Mouse (Mus musculus) T-helper 2 cell (primary cell): ENCODE measurements around the gene Cd164l2.

ENCODE experiments used
- in situ Hi-C: fragments of 300-600 bp; cut with MboI, MseI; formaldehyde crosslinking; loops from one replicate; pipeline ENCODE4 v1.15.1; 2025; ENCODE audit warnings: high pct_unique_total_duplicates

The Cd164l2 gene

GRCm38 (mm10) chr4:133211751-133212561 is at the start of gene Cd164l2, which contains the start of gene Gpr3:
Gene Cd164l2 (plus strand): TSS chr4:133212131.
Gene Gpr3 (minus strand): TSS chr4:133212536.
- in situ Hi-C loops, result loop anchor here (5.0 kb wide), 1 partner anchor 85 kb away; no protein-coding TSS in a partner anchor

- in situ Hi-C loops, result no loop called here
Observed at GRCm38 (mm10) chr4:133162196-133162595, 49.7 kb upstream of the Cd164l2 start.

GRCm38 (mm10) chr4:133166773-133167172 is 45.2 kb upstream of the Cd164l2 start:
- in situ Hi-C loops, result no loop called here

- in situ Hi-C loops, result no loop called here
Observed at GRCm38 (mm10) chr4:133169237-133170055, 42.5 kb upstream of the Cd164l2 start.

GRCm38 (mm10) chr4:133170056-133170524 is 41.8 kb upstream of the Cd164l2 start:
- in situ Hi-C loops, result no loop called here

GRCm38 (mm10) chr4:133170616-133171015 is 41.3 kb upstream of the Cd164l2 start:
- in situ Hi-C loops, result no loop called here

GRCm38 (mm10) chr4:133172451-133172850 is 39.5 kb upstream of the Cd164l2 start:
- in situ Hi-C loops, result no loop called here

- in situ Hi-C loops, result no loop called here
Observed at GRCm38 (mm10) chr4:133174361-133174760, 37.6 kb upstream of the Cd164l2 start.

GRCm38 (mm10) chr4:133175274-133175673 is 36.7 kb upstream of the Cd164l2 start:
- in situ Hi-C loops, result no loop called here

- in situ Hi-C loops, result no loop called here
Observed at GRCm38 (mm10) chr4:133175998-133176760, 35.8 kb upstream of the Cd164l2 start.

GRCm38 (mm10) chr4:133176761-133177403 is 35.0 kb upstream of the Cd164l2 start:
- in situ Hi-C loops, result no loop called here

- in situ Hi-C loops, result no loop called here
Observed at GRCm38 (mm10) chr4:133178305-133178704, 33.6 kb upstream of the Cd164l2 start.

GRCm38 (mm10) chr4:133179258-133179657 is 32.7 kb upstream of the Cd164l2 start:
- in situ Hi-C loops, result no loop called here

- in situ Hi-C loops, result no loop called here
Observed at GRCm38 (mm10) chr4:133182439-133183033, 29.4 kb upstream of the Cd164l2 start.

- in situ Hi-C loops, result no loop called here
Observed at GRCm38 (mm10) chr4:133184031-133184897, 27.7 kb upstream of the Cd164l2 start.

- in situ Hi-C loops, result loop anchor here (5.0 kb wide), 1 partner anchor 178 kb away; no protein-coding TSS in a partner anchor
Observed at GRCm38 (mm10) chr4:133184898-133185665, 26.8 kb upstream of the Cd164l2 start.

GRCm38 (mm10) chr4:133185893-133186292 is 26.0 kb upstream of the Cd164l2 start:
- in situ Hi-C loops, result loop anchor here (5.0 kb wide), 1 partner anchor 179 kb away; no protein-coding TSS in a partner anchor

- in situ Hi-C loops, result loop anchor here (5.0 kb wide), 1 partner anchor 180 kb away; no protein-coding TSS in a partner anchor
Observed at GRCm38 (mm10) chr4:133186856-133187255, 25.1 kb upstream of the Cd164l2 start.

GRCm38 (mm10) chr4:133189396-133189795 is 22.5 kb upstream of the Cd164l2 start:
- in situ Hi-C loops, result loop anchor here (5.0 kb wide), 1 partner anchor 182 kb away; no protein-coding TSS in a partner anchor
